Mouse (Mus musculus) megakaryocyte, embryonic 14.5 days (primary cell): ENCODE measurements around the gene Sec1.

ENCODE experiments used
- FLI1 ChIP-seq: IDR thresholded peaks from 2 replicates; pipeline ENCODE4 v1.6.1; 2012; ENCODE audit warnings: low read length, inconsistent platforms, mixed read lengths
- GATA1 ChIP-seq: IDR thresholded peaks from 3 replicates; pipeline ENCODE4 v1.6.1; 2012; ENCODE audit warnings: mixed read lengths, low read length, inconsistent platforms, borderline replicate concordance

GRCm38 (mm10) chr7:45725713-45726112, 31.5 kb upstream of the Sec1 start, which contains the start of gene Spaca4:
- TF ChIP-seq GATA1: no peak
- TF ChIP-seq FLI1: no peak
